Mouse (Mus musculus) limb, embryonic 13.5 days (tissue): Measurements from ENCODE around the gene Utrn. TPM values are rescaled to one million over a fixed set of nuclear protein-coding genes. Genes with fewer than 3 reads are reported as not detected.

ENCODE experiments used
- ATAC-seq: fragments of 200-750 bp; cut with Nextera tagmentation; 2 replicates; pipeline ENCODE4 v1.8.0; 2017; ENCODE audit warnings: low read depth, moderate number of reproducible peaks, moderate TSS enrichment; ENCODE audit not compliant: low FRiP score
- H3K27ac ChIP-seq: fragments of 300-500 bp; sonication (generic); 2 replicates; pipeline ENCODE4 v1.5.1; 2015; ENCODE audit warnings: inconsistent platforms, mild to moderate bottlenecking, moderate library complexity
- H3K27me3 ChIP-seq: fragments of 300-500 bp; sonication (generic); 2 replicates; pipeline ENCODE4 v1.6.1; 2015; ENCODE audit warnings: mild to moderate bottlenecking, inconsistent platforms
- H3K36me3 ChIP-seq: fragments of 300-500 bp; sonication (generic); 2 replicates; pipeline ENCODE4 v1.6.1; 2015; ENCODE audit warnings: inconsistent platforms, mild to moderate bottlenecking, moderate library complexity
- H3K4me1 ChIP-seq: fragments of 300-500 bp; sonication (generic); 2 replicates; pipeline ENCODE4 v1.6.1; 2015; ENCODE audit warnings: inconsistent platforms
- H3K4me2 ChIP-seq: fragments of 300-500 bp; sonication (generic); replicated peaks from 2 replicates; pipeline ENCODE4 v1.6.1; 2015; ENCODE audit warnings: inconsistent platforms, mild to moderate bottlenecking, moderate library complexity
- H3K4me3 ChIP-seq: fragments of 300-500 bp; sonication (generic); 2 replicates; pipeline ENCODE4 v1.5.1; 2015; ENCODE audit warnings: moderate library complexity, mild to moderate bottlenecking, inconsistent platforms
- H3K9ac ChIP-seq: fragments of 300-500 bp; sonication (generic); 2 replicates; pipeline ENCODE4 v1.6.1; 2015; ENCODE audit warnings: mild to moderate bottlenecking, inconsistent platforms
- H3K9me3 ChIP-seq: fragments of 300-500 bp; sonication (generic); 2 replicates; pipeline ENCODE4 v1.6.1; 2016; ENCODE audit warnings: inconsistent platforms
- WGBS: fragments of 180-500 bp; shearing (Covaris S2); methylation state at CpG from one replicate; pipeline ENCODE4 v1.1.7; 2015; 5-methylcytosine and 5-hydroxymethylcytosine counted together
- polyA plus RNA-seq: library from polyadenylated mRNA; unstranded; fragments of >200 nt; fragmentation: Nextera tagmentation; extraction: Ambion mirVana; gene quantifications from 2 replicates; pipeline ENCODE4 v1.2.1, GENCODE M21; 2015

Utrn gene
- polyA plus RNA-seq, result 89.9 and 90.2 TPM in 2 replicates

GRCm38 (mm10) chr10:12869029-12869671 is at the start of gene Utrn:
Gene Utrn, minus strand, starts transcription at chr10:12869365.
- peak; percentile 91 for ATAC-seq
- Histone ChIP-seq H3K9me3 (no peaks in the 10 kb centered on the region), H3K27me3 (peaks cover 4% of the 10 kb centered on the region; the same call in 1 of the 2 replicates), H3K4me3 (peak within 1 kb of the TSS; percentile 72), H3K4me1 (peaks cover 16% of the 10 kb centered on the region), H3K9ac (peak within 1 kb of the TSS; percentile 85), H3K36me3 (no peaks in the 10 kb centered on the region), H3K4me2 (peak within 1 kb of the TSS; percentile 92), H3K27ac (peak within 1 kb of the TSS; percentile 91)
- under 1% methylated on average over 77 of the region's 77 CpGs for WGBS

- no peak for ATAC-seq
- Histone ChIP-seq H3K9ac (no peak overlapping the region), H3K4me2 (no peak overlapping the region), H3K36me3 (no peaks in the 10 kb centered on the region), H3K4me3 (no peak overlapping the region), H3K27ac (no peak overlapping the region), H3K27me3 (no peaks in the 10 kb centered on the region), H3K9me3 (no peaks in the 10 kb centered on the region), H3K4me1 (no peaks in the 10 kb centered on the region)
- WGBS, result 61% methylated on average over 1 of the region's 1 CpGs
Measured at GRCm38 (mm10) chr10:12917626-12918025, 48.5 kb upstream of the Utrn start.

DNA sequence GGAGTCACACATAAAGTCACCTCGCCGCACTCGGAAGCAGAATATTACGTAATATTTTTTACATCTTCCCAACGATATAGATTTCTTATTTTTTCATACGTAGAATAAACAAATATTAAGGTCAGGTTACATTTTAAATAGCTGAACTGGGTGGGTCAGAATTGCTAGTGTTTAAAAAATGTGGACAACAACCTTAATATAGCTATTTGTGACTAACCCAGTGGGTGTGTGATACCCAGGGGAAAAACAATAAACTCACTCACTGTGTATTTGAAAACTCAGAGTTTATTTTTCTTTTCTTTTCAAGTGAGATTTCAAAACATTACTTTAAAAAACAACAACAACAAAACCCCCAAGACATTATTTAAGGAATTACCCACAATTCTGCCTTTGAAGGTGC is 47.2 kb upstream of the Utrn start:
- H3K27ac ChIP-seq, result no peak overlapping the region
- H3K4me1 ChIP-seq, result 0 out of 2 replicates have a peak, but pooled peaks cover 4% of the 10 kb centered on the region
- H3K9ac ChIP-seq, result no peak overlapping the region
- no peaks in the 10 kb centered on the region for H3K9me3 ChIP-seq
- WGBS, result 84% methylated on average over 6 of the region's 6 CpGs
- H3K4me3 ChIP-seq, result no peak overlapping the region
- no peak for ATAC-seq
- H3K4me2 ChIP-seq, result no peak overlapping the region
- no peaks in the 10 kb centered on the region for H3K27me3 ChIP-seq
- H3K36me3 ChIP-seq, result no peaks in the 10 kb centered on the region

DNA sequence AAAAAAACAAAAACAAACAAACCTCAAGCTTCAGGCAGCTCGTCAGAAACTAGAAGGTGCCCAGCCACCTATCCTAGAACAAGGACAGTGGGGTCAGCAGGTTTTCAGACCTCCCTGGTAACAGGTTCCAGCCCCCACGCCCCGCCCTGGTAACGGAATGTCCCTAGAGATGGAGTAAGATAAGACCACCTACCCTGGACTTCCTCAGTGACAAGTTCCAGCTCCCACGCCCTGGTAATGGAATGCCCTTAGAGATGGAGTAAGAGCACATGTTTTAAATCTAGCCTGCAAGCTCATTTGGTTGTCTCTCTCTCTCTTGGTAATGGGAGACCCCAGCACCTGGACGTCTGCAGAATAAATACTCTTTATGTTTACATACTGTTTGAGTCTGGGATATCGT is 46.7 kb upstream of the Utrn start:
- H3K36me3 ChIP-seq, result no peaks in the 10 kb centered on the region
- H3K27ac ChIP-seq, result no peak overlapping the region
- no peak overlapping the region for H3K9ac ChIP-seq
- WGBS, result 49% methylated on average over 7 of the region's 7 CpGs
- no peaks in the 10 kb centered on the region for H3K27me3 ChIP-seq
- H3K9me3 ChIP-seq, result no peaks in the 10 kb centered on the region
- ATAC-seq, result no peak
- H3K4me1 ChIP-seq, result 0 out of 2 replicates have a peak, but pooled peaks cover 4% of the 10 kb centered on the region
- no peak overlapping the region for H3K4me3 ChIP-seq
- H3K4me2 ChIP-seq, result no peak overlapping the region

DNA sequence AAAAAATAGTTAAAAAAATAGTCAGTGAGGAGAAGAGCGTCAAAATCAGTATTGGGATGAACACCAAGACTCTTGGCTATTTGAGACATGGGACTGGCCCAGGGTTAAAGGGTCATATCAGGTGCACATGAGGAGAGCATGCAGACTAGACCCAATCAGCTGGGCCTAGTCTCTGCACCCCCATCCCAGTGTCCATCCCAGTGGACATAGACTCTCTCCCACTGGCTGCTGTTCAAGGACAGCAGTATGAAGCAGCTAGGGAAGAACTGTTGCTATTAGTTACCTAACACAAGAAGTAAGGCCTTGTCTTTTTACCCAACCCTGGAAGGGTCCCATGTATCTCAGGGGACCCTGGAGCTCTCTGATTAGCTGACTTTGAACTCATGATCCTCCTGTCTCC is 45.0 kb upstream of the Utrn start:
- 0 out of 2 replicates have a peak, but pooled peaks cover 4% of the 10 kb centered on the region for H3K4me1 ChIP-seq
- no peak overlapping the region for H3K4me2 ChIP-seq
- ATAC-seq, result no peak
- H3K4me3 ChIP-seq, result no peak overlapping the region
- H3K9me3 ChIP-seq, result no peaks in the 10 kb centered on the region
- H3K27ac ChIP-seq, result no peak overlapping the region
- WGBS, result 84% methylated on average over 1 of the region's 1 CpGs
- H3K36me3 ChIP-seq, result no peaks in the 10 kb centered on the region
- H3K27me3 ChIP-seq, result no peaks in the 10 kb centered on the region
- H3K9ac ChIP-seq, result no peak overlapping the region

- Histone ChIP-seq H3K4me2 (peak overlapping the region; percentile 32; the same call in 1 of the 2 replicates), H3K27me3 (no peaks in the 10 kb centered on the region), H3K9me3 (no peaks in the 10 kb centered on the region), H3K36me3 (no peaks in the 10 kb centered on the region), H3K9ac (no peak overlapping the region), H3K27ac (peak overlapping the region; percentile 33; the same call in 1 of the 2 replicates), H3K4me1 (0 out of 2 replicates have a peak, but pooled peaks cover 4% of the 10 kb centered on the region), H3K4me3 (no peak overlapping the region)
- WGBS, result 65% methylated on average over 11 of the region's 11 CpGs
- peak; percentile 40; the same call in 1 of the 2 replicates for ATAC-seq
Measured at GRCm38 (mm10) chr10:12911981-12912530, 42.9 kb upstream of the Utrn start.

DNA sequence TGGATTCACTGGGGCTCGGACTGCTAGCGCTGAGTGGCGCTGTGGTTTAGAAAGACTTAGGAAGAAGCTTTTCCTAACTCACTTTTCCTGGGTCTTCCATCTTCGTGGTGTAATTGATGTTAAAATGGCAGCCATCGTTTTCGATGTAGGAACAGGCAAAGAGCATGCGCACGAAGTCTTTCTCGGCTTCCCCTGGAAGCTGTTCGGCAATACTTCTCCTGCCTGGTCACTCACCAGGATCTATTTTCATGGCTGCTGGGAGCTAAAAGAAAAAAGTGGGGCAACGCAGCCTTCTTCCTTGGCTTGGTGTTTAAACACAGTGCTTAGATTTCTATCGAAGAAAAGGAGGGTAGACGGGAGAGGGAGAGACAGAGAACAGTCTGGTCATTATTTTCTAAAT is 42.3 kb upstream of the Utrn start:
- Histone ChIP-seq H3K4me3 (no peak overlapping the region), H3K36me3 (no peaks in the 10 kb centered on the region), H3K9me3 (no peaks in the 10 kb centered on the region), H3K4me2 (no peak overlapping the region), H3K9ac (no peak overlapping the region), H3K27me3 (no peaks in the 10 kb centered on the region), H3K27ac (peak overlapping the region; percentile 33; the same call in 1 of the 2 replicates), H3K4me1 (0 out of 2 replicates have a peak, but pooled peaks cover 4% of the 10 kb centered on the region)
- no peak for ATAC-seq
- WGBS, result 89% methylated on average over 13 of the region's 13 CpGs

GRCm38 (mm10) chr10:12909891-12910290 is 40.7 kb upstream of the Utrn start:
- Histone ChIP-seq H3K4me2 (no peak overlapping the region), H3K36me3 (no peaks in the 10 kb centered on the region), H3K4me1 (0 out of 2 replicates have a peak, but pooled peaks cover 4% of the 10 kb centered on the region), H3K9me3 (no peaks in the 10 kb centered on the region), H3K4me3 (no peak overlapping the region), H3K27ac (no peak overlapping the region), H3K9ac (no peak overlapping the region), H3K27me3 (no peaks in the 10 kb centered on the region)
- ATAC-seq, result no peak
- 82% methylated on average over 2 of the region's 2 CpGs for WGBS

DNA sequence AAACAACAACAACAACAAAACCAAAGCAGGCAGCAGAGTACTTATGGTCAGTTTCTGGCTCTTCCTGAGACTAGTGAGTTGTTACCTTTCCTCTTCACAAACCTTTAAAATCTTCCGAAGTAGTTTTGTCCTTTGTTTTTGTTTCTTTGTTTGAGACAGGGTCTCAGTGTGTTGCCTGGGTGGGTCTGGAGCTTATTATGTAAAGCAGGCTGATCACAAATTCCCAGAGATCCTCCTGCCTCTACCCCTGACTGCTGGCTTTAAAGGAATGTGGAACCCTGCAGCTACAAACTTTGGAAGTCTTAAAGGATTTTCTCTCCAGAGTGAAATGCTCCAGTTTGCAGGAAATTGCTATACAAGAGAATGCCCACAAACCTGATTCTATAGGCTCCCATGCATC is 40.0 kb upstream of the Utrn start:
- WGBS, result 66% methylated on average over 1 of the region's 1 CpGs
- H3K27me3 ChIP-seq, result no peaks in the 10 kb centered on the region
- H3K4me3 ChIP-seq, result no peak overlapping the region
- no peaks in the 10 kb centered on the region for H3K36me3 ChIP-seq
- ATAC-seq, result no peak
- no peak overlapping the region for H3K4me2 ChIP-seq
- no peak overlapping the region for H3K27ac ChIP-seq
- no peaks in the 10 kb centered on the region for H3K9me3 ChIP-seq
- no peak overlapping the region for H3K9ac ChIP-seq
- H3K4me1 ChIP-seq, result 0 out of 2 replicates have a peak, but pooled peaks cover 4% of the 10 kb centered on the region

DNA sequence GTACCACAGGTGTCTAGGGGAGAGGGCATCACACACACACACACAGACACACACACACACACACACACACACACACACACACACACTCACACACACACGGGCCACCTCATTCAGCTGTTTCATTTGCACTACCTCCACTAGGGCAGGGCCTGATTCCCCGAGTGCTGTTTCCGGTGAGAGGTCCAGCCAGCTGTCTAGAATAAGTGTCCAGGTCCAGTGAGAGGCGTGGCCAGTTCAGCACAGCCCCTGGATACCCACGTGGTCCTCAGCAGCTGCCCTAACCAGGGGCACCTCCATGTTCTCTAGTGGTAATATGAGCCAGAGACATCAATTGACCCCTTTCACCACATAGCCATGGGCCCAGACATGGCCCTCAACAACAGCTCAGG is 35.0 kb upstream of the Utrn start:
- H3K9ac ChIP-seq, result no peak overlapping the region
- H3K36me3 ChIP-seq, result no peaks in the 10 kb centered on the region
- H3K27ac ChIP-seq, result no peak overlapping the region
- ATAC-seq, result no peak
- no peaks in the 10 kb centered on the region for H3K27me3 ChIP-seq
- no peak overlapping the region for H3K4me3 ChIP-seq
- no peaks in the 10 kb centered on the region for H3K9me3 ChIP-seq
- H3K4me2 ChIP-seq, result no peak overlapping the region
- no peaks in the 10 kb centered on the region for H3K4me1 ChIP-seq
- 65% methylated on average over 5 of the region's 5 CpGs for WGBS

DNA sequence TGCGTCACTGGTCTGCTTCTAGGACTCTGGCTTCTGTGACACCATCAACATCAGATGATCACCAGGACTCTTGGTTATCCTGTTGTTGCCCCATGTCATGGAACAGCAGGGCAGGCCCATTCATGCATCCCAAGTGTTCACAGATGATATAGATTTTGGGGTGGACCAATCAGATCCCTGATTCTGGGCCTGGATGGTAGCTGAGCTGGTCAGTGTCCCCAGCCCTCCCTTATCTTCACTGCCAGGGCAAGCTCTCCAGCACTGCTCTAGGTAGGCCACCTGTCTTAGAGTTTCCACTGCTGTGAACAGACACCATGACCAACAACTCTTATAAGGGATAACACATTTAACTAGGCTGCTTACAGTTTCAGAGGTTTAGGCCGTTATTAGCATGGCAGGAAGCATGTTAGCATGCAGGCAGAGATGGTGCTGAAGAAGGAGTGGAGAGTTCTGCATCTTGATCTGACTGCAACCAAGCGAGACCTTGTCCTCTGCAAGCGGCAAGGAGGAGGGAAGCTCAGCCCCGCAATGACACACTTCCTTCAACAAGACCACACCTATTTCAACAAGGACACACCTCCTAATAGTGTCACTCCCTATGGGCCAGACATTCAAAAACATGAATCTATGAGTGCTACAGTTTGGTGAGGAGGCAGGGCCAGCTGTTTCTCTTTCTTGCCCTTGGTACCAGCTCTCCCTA is 34.4 kb upstream of the Utrn start:
- Histone ChIP-seq H3K4me1 (no peaks in the 10 kb centered on the region), H3K4me3 (no peak overlapping the region), H3K9me3 (no peaks in the 10 kb centered on the region), H3K4me2 (no peak overlapping the region), H3K9ac (no peak overlapping the region), H3K27me3 (no peaks in the 10 kb centered on the region), H3K27ac (no peak overlapping the region), H3K36me3 (no peaks in the 10 kb centered on the region)
- WGBS, result 80% methylated on average over 5 of the region's 5 CpGs
- no peak for ATAC-seq

GRCm38 (mm10) chr10:12899901-12900300 is 30.7 kb upstream of the Utrn start:
- 91% methylated on average over 5 of the region's 5 CpGs for WGBS
- ATAC-seq, result no peak

More at GRCm38 (mm10) chr10:12899901-12900300, 30.7 kb upstream of the Utrn start:
- Histone ChIP-seq H3K27ac (no peak overlapping the region), H3K9me3 (no peaks in the 10 kb centered on the region), H3K36me3 (no peaks in the 10 kb centered on the region), H3K27me3 (no peaks in the 10 kb centered on the region), H3K9ac (no peak overlapping the region), H3K4me3 (no peak overlapping the region), H3K4me2 (no peak overlapping the region), H3K4me1 (no peaks in the 10 kb centered on the region)
